Mouse (Mus musculus): Measurements from ENCODE around the gene Copg2. TPM values are rescaled to one million over a fixed set of nuclear protein-coding genes. Genes with fewer than 3 reads are reported as not detected.

Copg2 gene
- polyA plus RNA-seq, 2 experiments: 7.8 to 9.1 TPM

GRCm38 (mm10) chr6:30737548-30738463 is 158.8 kb downstream of the Copg2 start:
- H3K9ac ChIP-seq (replicated peaks): no peak overlapping the region
- 45% methylated on average over 66 of the region's 66 CpGs for WGBS (ENCODE audit: insufficient replicate concordance)
- peaks cover 49% of the 10 kb centered on the region for H3K27me3 ChIP-seq (ENCODE audit: control insufficient read depth, insufficient read depth, low read length)
- H3K27ac ChIP-seq: no peak overlapping the region
- H3K9me3 ChIP-seq (ENCODE audit: control insufficient read depth, low read length): peaks cover 14% of the 10 kb centered on the region
- H3K4me1 ChIP-seq (replicated peaks; ENCODE audit: control insufficient read depth in 2 of 2, insufficient read depth in 2 of 2, low read length in 1 of 2): no peaks in the 10 kb centered on the region
- H3K36me3 ChIP-seq (replicated peaks; ENCODE audit: control insufficient read depth, insufficient read depth, low read depth): no peaks in the 10 kb centered on the region
- TF ChIP-seq EP300 (IDR thresholded peaks at IDR 0.05; ENCODE audit: low read depth) (no peak), CTCF (IDR thresholded peaks at IDR 0.05; ENCODE audit: low read depth) (no peak)
- DNase-seq (ENCODE audit: low read depth in 3 of 3, low spot score in 3 of 3) (no peak), ATAC-seq (ENCODE audit: insufficient read depth) (no peak)
- H3K4me3 ChIP-seq (ENCODE audit: insufficient read depth in 1 of 2, low read depth in 2 of 2, low read length in 2 of 2): peak overlapping the region; percentile 33 to 42
- H3K4me2 ChIP-seq (ENCODE audit: low read depth): peak overlapping the region; percentile 43

DNA sequence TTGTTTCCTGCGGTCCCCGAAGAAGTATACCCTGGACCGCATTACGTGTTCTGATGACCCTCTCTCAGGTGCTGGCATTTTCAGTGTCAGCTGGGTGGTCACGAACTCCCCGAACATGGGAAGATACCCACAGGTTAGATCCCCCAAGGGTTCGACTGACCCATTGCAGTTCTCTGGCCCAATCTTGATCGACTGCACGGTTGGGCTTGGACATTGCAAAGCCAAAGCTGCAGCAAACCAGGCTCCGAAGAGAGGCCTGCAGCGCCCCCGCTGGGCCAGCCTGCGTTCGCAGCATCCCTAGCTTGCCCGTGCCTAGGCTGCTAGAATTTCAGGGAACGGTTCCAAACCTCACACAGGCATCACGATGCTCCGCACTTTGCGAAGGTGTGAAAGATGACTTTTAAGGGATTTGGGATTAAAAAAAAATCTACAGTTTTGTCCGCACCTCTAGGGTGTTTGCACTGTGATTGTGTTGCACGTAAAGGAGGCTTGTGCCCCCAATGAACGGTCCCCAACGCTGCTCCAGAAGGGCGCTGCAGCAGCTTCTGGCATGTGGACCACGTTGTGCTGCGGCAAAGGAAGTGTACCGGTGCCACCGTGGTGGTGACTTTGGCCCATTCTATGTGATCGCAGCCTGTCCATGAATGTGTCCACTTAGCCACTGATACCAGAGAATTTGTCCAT is 159.6 kb downstream of the Copg2 start:
- peak; percentile 63 for TF ChIP-seq CTCF (IDR thresholded peaks at IDR 0.05; ENCODE audit: low read depth)
- TF ChIP-seq EP300 (IDR thresholded peaks at IDR 0.05; ENCODE audit: low read depth): no peak

DNA sequence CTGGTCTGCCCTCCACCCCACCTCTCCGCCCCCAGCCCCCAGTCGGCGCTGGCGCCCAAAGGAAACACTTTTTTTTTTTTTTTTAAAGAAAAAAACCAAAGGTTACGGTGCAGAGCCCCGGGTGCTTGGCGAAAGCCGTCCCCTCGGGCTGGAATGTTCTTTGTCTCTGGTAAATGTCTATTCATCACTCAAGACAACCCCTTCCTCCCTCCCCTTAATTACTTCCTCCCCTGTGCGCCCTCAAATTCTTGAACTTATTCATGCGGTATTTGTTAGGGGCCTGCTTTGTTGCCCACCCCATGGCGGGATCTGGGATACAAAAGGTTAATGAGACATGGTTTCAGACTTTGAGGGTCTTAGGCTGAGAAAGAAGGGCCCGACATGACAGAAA is 160.2 kb downstream of the Copg2 start:
- no peak overlapping the region for H3K4me3 ChIP-seq (ENCODE audit: insufficient read depth in 1 of 2, low read depth in 2 of 2, low read length in 2 of 2)
- H3K27ac ChIP-seq: no peak overlapping the region
- WGBS (ENCODE audit: insufficient replicate concordance): 41% methylated on average over 13 of the region's 13 CpGs
- DNase-seq (ENCODE audit: low read depth in 3 of 3, low spot score in 3 of 3) (no peak), ATAC-seq (ENCODE audit: insufficient read depth) (no peak)
- H3K4me2 ChIP-seq (ENCODE audit: low read depth): no peak overlapping the region
- H3K9ac ChIP-seq (replicated peaks): no peak overlapping the region
- peaks cover 49% of the 10 kb centered on the region for H3K27me3 ChIP-seq (ENCODE audit: control insufficient read depth, insufficient read depth, low read length)
- H3K36me3 ChIP-seq (replicated peaks; ENCODE audit: control insufficient read depth, insufficient read depth, low read depth): no peaks in the 10 kb centered on the region
- H3K4me1 ChIP-seq (replicated peaks; ENCODE audit: control insufficient read depth in 2 of 2, insufficient read depth in 2 of 2, low read length in 1 of 2): no peaks in the 10 kb centered on the region
- TF ChIP-seq EP300 (IDR thresholded peaks at IDR 0.05; ENCODE audit: low read depth): no peak
- no peak for TF ChIP-seq CTCF (IDR thresholded peaks at IDR 0.05; ENCODE audit: low read depth)
- H3K9me3 ChIP-seq (ENCODE audit: control insufficient read depth, low read length): peaks cover 14% of the 10 kb centered on the region

More for the DNA sequence above, 159.6 kb downstream of the Copg2 start:
- Histone ChIP-seq H3K4me3 (ENCODE audit: insufficient read depth in 1 of 2, low read depth in 2 of 2, low read length in 2 of 2) (no peak overlapping the region), H3K9ac (replicated peaks) (no peak overlapping the region), H3K27ac (no peak overlapping the region), H3K9me3 (ENCODE audit: control insufficient read depth, low read length) (peaks cover 14% of the 10 kb centered on the region), H3K36me3 (replicated peaks; ENCODE audit: control insufficient read depth, insufficient read depth, low read depth) (no peaks in the 10 kb centered on the region), H3K4me1 (replicated peaks; ENCODE audit: control insufficient read depth in 2 of 2, insufficient read depth in 2 of 2, low read length in 1 of 2) (no peaks in the 10 kb centered on the region), H3K4me2 (ENCODE audit: low read depth) (peak overlapping the region; percentile 43; the same call in 1 of the 2 replicates), H3K27me3 (ENCODE audit: control insufficient read depth, insufficient read depth, low read length) (peaks cover 49% of the 10 kb centered on the region)
- WGBS (ENCODE audit: insufficient replicate concordance): 44% methylated on average over 29 of the region's 29 CpGs
- peak; percentile 33; the same call in 1 of the 2 replicates for ATAC-seq (ENCODE audit: insufficient read depth)
- no peak for DNase-seq (ENCODE audit: low read depth in 3 of 3, low spot score in 3 of 3)

GRCm38 (mm10) chr6:30735728-30736371 is 160.7 kb downstream of the Copg2 start:
- no peak for DNase-seq (ENCODE audit: low read depth in 3 of 3, low spot score in 3 of 3)
- 44% methylated on average over 15 of the region's 15 CpGs for WGBS (ENCODE audit: insufficient replicate concordance)
- peaks cover 49% of the 10 kb centered on the region for H3K27me3 ChIP-seq (ENCODE audit: control insufficient read depth, insufficient read depth, low read length)
- H3K4me1 ChIP-seq (replicated peaks; ENCODE audit: control insufficient read depth in 2 of 2, insufficient read depth in 2 of 2, low read length in 1 of 2): no peaks in the 10 kb centered on the region
- H3K27ac ChIP-seq: no peak overlapping the region
- no peak for ATAC-seq (ENCODE audit: insufficient read depth)
- no peak overlapping the region for H3K4me2 ChIP-seq (ENCODE audit: low read depth)
- TF ChIP-seq EP300 (IDR thresholded peaks at IDR 0.05; ENCODE audit: low read depth) (no peak), CTCF (IDR thresholded peaks at IDR 0.05; ENCODE audit: low read depth) (no peak)
- H3K4me3 ChIP-seq (ENCODE audit: insufficient read depth in 1 of 2, low read depth in 2 of 2, low read length in 2 of 2): no peak overlapping the region
- H3K9me3 ChIP-seq (ENCODE audit: control insufficient read depth, low read length): peaks cover 14% of the 10 kb centered on the region
- no peak overlapping the region for H3K9ac ChIP-seq (replicated peaks)
- no peaks in the 10 kb centered on the region for H3K36me3 ChIP-seq (replicated peaks; ENCODE audit: control insufficient read depth, insufficient read depth, low read depth)

Measured in liver, embryonic 14.5 days (tissue).